23 mouse cellular contexts compared by ENCODE assay signal in the genomic region with DNA sequence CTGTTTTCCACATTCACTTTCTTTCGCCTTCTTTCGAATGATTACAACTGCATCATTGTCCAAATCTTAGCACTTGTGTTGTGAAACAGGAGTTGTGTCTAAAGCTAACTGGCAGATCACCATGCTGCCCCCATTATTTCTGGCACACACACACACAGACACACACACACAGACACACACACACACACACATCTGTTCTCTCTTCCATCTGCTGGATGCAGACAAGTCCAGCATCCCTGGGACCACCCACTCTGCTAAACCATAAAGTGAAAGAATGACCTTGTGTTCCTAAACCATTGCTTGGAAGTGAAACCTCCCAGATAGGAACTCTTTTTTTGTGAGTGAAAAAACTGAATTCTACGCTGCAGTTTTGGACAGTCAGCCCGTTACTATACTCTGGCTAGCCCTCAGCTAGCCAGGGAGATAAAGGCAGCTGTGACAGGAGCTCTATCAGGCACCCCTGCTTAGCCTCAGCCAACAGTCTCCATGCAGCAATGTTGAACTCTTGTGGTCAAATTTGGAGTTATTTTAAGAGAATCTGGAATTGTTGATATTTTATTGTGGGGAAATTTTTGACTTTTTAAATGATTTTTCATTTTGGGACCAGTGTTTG.
"Had no signal": no experiment of that assay in that cellular context is flagged by ENCODE, and none has a peak within 500 bp of the region (broad histone marks: within the 10 kb centered on the region; RNA-seq: fewer than 3 reads in every experiment).

No protein-coding gene starts in this region.

- DNase-seq: kidney, adult 2 months; kidney, postnatal 14 days; kidney, postnatal 4 days; layer of hippocampus, adult 9-11 months; left cerebral cortex, postnatal 4 days; liver, postnatal 0 days; midbrain, embryonic 14.5 days; right cerebral cortex, adult 18-20 months; right cerebral cortex, postnatal 14 days; right cerebral cortex, postnatal 4 days; thymus, adult 18-20 months; thymus, postnatal 36 days had no signal

- H3K4me2 ChIP-seq: limb, embryonic 12.5 days; limb, embryonic 15.5 days; liver, embryonic 11.5 days; neural tube, embryonic 12.5 days; neural tube, embryonic 15.5 days had no signal

- ATAC-seq: intestine, postnatal 0 days; liver, postnatal 0 days had no signal

- H3K27ac ChIP-seq: left cerebral cortex, adult 2 months; limb, embryonic 12.5 days; limb, embryonic 15.5 days; liver, embryonic 14.5 days; midbrain, embryonic 10.5 days; neural tube, embryonic 12.5 days; neural tube, embryonic 15.5 days; stomach, postnatal 0 days had no signal

- H3K4me1 ChIP-seq: limb, embryonic 15.5 days; megakaryocyte, embryonic 14.5 days; neural tube, embryonic 15.5 days had no signal

- H3K27me3 ChIP-seq: limb, embryonic 12.5 days; limb, embryonic 15.5 days; neural tube, embryonic 12.5 days; neural tube, embryonic 15.5 days had no signal

- H3K4me3 ChIP-seq: left cerebral cortex, adult 2 months; limb, embryonic 12.5 days; limb, embryonic 15.5 days; megakaryocyte, embryonic 14.5 days; midbrain, embryonic 10.5 days; neural tube, embryonic 12.5 days; neural tube, embryonic 15.5 days had no signal

- H3K9ac ChIP-seq: limb, embryonic 12.5 days; limb, embryonic 15.5 days; liver, embryonic 14.5 days; liver, postnatal 0 days; neural tube, embryonic 12.5 days; neural tube, embryonic 15.5 days had no signal

- H3K9me3 ChIP-seq: limb, embryonic 12.5 days; limb, embryonic 15.5 days; megakaryocyte, embryonic 14.5 days; midbrain, embryonic 10.5 days; neural tube, embryonic 12.5 days; neural tube, embryonic 15.5 days had no signal

- H3K36me3 ChIP-seq: limb, embryonic 12.5 days; limb, embryonic 15.5 days; midbrain, embryonic 10.5 days; neural tube, embryonic 12.5 days; neural tube, embryonic 15.5 days had no signal
